Mouse (Mus musculus) ES-CJ7 (cell line): Measurements from ENCODE around the gene Cxcl9.
"Not testable (repeated sequence)": the region's sequence is repeated elsewhere in the genome, so short reads cannot be mapped to it uniquely, and the experiment has no call there.

Experiments
- DNase-seq: peaks from one replicate; pipeline ENCODE4 v3.0.0; 2011; ENCODE audit warnings: low read depth, low spot score

The Cxcl9 gene

GRCm38 (mm10) chr5:92327929-92328328 is at the start of gene Cxcl9:
TSS of gene Cxcl9 (minus strand) at chr5:92328079.
- no peak for DNase-seq

- no peak for DNase-seq
Observed at GRCm38 (mm10) chr5:92376795-92377405, 49.0 kb upstream of the Cxcl9 start.

- no peak for DNase-seq
Observed at GRCm38 (mm10) chr5:92375368-92375767, 47.5 kb upstream of the Cxcl9 start.

DNA sequence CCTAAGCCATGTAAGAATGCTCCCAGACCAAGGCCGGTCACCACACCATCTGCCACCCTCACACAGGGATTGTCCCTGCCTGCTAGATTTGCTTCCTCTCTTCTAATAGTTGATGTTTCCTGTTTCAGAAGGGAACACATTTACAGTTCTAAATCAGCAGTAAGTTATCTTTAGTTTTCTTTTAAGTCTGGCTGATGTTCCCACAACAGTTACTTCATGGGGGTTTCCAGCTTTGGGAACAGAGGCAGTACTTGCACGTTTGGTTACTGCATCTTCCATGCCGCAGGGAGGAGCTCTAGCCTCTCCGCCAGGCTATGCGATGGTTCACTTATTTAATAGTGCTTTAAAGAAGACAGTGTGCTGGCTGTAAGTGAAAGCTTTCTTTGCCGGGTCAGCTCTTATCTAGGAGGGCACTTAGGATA is 46.9 kb upstream of the Cxcl9 start:
- no peak for DNase-seq

- DNase-seq: no peak
Observed at GRCm38 (mm10) chr5:92372605-92373004, 44.7 kb upstream of the Cxcl9 start.

GRCm38 (mm10) chr5:92371361-92371976 is 43.6 kb upstream of the Cxcl9 start:
- DNase-seq: no peak

- no peak for DNase-seq
Observed at GRCm38 (mm10) chr5:92370891-92371290, 43.0 kb upstream of the Cxcl9 start.

- DNase-seq: no peak
Observed at GRCm38 (mm10) chr5:92370392-92370791, 42.5 kb upstream of the Cxcl9 start.

GRCm38 (mm10) chr5:92369151-92369994 is 41.5 kb upstream of the Cxcl9 start:
- no peak for DNase-seq

DNA sequence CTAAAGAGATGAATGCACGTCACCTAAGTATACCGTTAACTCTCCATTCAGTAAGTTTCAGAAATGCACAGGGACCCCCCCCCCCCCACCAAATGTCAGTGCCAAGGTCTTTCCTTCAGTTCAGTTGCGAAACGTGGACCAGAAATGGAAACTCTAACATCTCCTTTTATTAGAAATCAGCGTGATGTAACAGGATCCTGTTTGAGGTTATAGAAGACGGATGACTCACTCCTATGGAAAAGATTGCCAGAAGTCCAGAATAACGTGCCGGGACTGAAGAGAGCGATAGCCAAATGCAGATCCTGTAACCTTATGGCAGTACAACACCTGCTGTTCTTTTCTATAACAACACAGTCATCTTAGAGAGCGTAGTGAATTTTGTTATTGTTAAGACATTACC is 40.5 kb upstream of the Cxcl9 start:
- DNase-seq: no peak

DNA sequence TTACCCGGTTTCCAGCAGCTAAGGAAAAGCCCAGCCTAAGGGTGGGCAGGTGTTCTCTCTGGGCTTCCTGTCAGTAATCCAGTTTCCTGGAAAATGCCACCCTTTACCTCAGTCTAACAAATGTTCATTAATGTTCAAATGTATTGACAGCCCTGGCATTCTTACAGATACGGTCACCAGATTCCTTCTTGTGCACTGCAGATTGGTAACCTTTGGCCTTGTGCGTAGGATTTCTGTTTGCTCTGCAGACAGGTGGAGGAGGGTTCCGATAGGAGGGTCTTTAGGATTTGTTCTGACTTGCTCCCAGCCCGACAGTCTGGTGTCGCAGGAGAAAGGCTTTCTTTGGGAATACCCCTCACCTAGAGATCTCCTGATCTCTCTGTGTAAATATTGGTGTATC is 38.7 kb upstream of the Cxcl9 start:
- no peak for DNase-seq

DNA sequence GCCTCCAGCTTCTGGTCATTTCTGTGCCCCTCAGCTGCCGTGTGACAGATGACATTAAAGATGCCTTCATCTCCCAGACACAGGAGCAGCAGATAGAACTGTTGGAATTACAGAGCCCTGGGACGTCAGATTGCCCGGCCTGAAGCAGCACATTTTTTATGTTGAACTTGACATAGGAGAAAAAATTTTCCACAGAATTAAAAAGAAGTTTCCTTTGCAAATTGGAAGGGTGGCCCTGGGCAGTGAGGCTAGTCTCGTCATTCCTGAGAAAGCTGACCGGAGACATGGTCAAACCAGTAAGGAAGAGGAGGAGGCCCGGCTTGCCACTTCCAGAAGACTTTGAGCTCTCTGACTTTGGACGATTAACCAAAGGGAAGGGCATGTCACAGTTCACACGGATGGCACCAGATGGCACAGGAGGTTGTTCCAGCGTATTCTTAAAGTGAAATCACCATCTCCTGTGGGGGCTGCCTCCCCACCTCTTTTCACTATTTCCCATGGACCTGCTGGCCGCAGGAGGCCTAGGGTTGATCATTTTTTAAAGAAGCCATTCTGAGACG is 37.3 kb upstream of the Cxcl9 start:
- no peak for DNase-seq

GRCm38 (mm10) chr5:92364011-92364410 is 36.1 kb upstream of the Cxcl9 start:
- no peak for DNase-seq

DNA sequence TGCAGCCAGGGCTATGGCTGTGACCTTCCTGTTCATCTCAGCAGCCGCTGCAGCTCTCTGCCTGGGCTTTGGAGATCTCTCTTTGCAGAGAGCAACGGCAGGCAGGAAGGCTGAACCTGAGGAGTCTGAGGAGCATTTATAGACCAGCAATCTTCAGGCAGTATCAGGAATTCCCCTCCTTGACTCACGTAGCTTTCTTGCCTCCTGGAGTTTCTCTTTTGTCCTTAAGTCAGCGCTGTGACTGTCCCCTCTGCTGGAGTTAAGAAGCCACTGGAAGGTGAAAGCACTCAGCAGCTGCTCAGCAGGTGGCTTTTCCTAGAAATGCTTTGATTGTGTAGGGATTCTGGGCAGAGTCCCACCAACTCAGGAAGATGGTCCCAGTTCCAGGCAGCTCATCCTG is 35.3 kb upstream of the Cxcl9 start:
- peak; percentile 71 for DNase-seq

DNA sequence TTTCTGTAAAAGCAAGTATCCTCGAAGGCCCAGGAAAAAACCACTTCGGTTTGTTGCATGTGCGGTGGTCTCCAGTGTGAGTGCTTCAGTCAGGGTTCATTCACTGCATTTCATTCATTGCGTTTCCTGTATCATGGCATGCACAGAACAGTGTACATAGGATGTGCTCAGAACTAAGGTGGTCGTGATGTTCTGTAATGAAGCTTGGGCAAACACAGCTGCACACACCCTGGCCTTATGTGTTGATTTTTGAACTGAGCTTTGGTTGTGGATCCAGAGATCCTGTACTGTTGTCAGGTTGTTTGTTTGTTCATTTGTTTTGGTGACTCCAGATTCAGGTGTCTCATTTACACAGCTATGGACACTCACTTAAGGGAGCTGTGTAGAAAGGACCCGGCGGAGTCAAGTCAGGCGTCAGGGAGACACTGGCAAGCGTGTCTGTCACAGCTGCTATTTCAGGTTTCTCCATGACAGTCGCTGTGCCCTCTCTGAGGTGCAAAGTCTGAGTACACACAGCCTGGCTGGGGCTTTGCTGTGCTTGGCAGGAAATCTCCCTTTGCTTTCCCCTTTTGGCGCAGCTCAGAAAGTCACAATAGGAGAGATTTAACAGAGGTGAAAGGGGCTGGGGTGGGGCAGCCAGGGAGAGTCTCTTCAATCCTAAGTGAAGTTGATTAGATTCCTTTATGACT is 31.0 kb upstream of the Cxcl9 start:
- no peak for DNase-seq

DNA sequence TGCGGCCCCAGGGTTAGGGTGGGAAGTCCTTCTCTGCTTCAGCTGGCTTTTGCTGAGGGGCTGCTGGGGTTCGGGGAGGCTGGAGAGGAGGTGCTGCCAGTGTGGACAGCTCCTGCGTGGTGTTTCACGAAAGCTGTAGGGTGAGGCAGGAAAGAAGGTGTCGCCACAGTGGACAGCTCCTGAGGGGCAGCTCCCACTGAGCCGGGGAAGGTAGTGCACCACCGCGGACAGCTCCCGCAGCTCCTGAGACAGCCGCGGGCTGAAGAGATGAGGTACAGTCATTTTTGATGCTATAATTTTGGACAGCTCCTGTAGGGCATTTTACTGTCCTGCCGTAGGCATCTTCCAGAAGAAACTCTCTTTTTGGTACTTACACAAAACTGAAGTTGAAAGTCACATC is 30.2 kb upstream of the Cxcl9 start:
- DNase-seq: peak; percentile 52

GRCm38 (mm10) chr5:92353517-92353916 is 25.6 kb upstream of the Cxcl9 start:
- no peak for DNase-seq

GRCm38 (mm10) chr5:92352716-92353115 is 24.8 kb upstream of the Cxcl9 start:
- not testable (repeated sequence) for DNase-seq

DNA sequence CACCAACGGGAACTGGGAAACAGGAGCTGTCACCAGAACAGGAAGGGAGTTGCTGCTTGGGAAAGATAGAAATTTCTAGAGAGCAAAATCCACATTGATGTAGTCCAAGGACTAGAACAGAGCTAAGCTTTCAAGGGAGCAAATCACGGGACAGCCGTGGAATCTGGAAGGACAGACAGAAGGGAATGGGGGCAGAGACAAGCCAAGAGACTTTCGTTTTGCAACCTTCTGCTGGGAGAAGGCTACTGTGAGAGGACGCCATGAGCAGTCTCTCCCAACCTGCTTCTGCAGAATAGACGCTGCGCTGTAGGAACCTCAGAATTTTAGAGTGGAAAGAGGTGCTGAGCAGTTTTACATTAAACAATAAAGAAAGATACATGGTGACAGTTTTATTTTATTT is 21.9 kb upstream of the Cxcl9 start:
- no peak for DNase-seq

DNA sequence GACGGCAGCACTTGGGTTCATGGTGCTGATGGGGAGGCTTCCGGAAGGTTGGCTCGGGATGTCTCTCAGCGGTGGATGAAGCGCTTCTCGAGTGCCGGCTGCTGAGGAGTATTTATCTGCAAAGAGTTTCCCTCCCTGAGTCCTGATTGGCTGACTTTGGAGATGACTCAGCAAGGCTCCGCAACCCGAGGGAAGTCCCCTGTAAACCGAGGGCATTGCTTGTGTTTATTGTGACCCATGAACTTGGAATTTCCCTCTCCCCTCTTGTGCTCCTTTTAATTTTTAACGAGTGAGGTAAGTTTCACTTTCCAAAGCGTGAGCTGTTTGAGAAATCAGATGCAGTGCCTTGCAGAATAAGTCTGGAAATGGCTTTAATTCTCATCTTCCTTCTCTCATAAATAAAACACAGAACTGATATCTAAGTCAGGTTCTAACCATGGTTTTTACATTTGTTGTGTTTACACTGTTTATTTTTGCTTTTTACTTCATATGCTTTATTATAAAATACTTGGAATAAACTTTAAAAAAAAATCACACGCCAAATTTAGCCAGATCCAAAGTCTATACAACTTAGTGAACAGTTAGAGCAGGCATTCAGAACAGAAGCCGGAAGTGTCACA is 21.0 kb upstream of the Cxcl9 start, which contains the start of gene Cxcl10:
TSS of gene Cxcl10 (minus strand) at position 96 of the 620 bp plus-strand sequence.
- peak; percentile 61 for DNase-seq

DNA sequence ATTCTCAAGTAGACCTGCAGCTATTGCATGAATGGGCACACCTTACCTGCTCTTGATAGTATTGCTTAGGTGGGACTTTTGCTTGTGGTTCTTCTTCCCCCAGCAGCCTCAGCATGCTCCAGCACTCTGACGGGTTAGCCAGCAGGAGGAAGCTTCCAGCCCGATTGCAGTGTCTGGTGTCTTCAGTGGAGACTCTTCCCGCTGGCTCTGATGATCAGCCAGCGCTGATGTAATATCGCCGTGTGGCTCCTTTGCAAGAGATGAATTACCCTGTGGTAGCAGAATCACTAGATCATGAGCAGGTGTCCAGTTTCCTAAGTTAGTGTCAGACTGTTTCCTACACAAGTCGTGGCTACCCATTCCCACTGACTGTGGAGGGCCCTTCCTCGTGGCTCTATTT is 17.1 kb upstream of the Cxcl9 start:
- DNase-seq: no peak
